In genomic region chr2:49860219-49860962, GRCm38 (mm10) we compare ENCODE assay signal across 21 mouse cellular contexts.
DNase-seq lines count a peak whose midpoint lies in the region; ATAC-seq and TF ChIP-seq lines count a peak whose summit lies in the region.
"Had no signal": no experiment of that assay in that cellular context is flagged by ENCODE, and none has a peak within 500 bp of the region (broad histone marks: within the 10 kb centered on the region; RNA-seq: fewer than 3 reads in every experiment).

No protein-coding gene starts in this region.

- no peaks in the 10 kb centered on the region for H3K27me3 ChIP-seq in kidney, postnatal 0 days (ENCODE audit: insufficient read depth, low read length)
- H3K27me3 ChIP-seq in testis, adult 2 months (ENCODE audit: control insufficient read depth, insufficient read depth, low read length) = no peaks in the 10 kb centered on the region
- H3K27me3 ChIP-seq in intestine, postnatal 0 days (replicated peaks; ENCODE audit: control insufficient read depth, insufficient read depth, low read length) = no peaks in the 10 kb centered on the region
- H3K27me3 ChIP-seq: forebrain, embryonic 12.5 days; hindbrain, embryonic 15.5 days; neural tube, embryonic 13.5 days had no signal

- WGBS in kidney, postnatal 0 days = 34% methylated on average over 11 of the region's 11 CpGs
- WGBS in intestine, postnatal 0 days = 19% methylated on average over 11 of the region's 11 CpGs

- H3K36me3 ChIP-seq in kidney, postnatal 0 days (ENCODE audit: insufficient read depth, low read length) = no peaks in the 10 kb centered on the region
- H3K36me3 ChIP-seq in testis, adult 2 months (ENCODE audit: control insufficient read depth, insufficient read depth, low read length) = no peaks in the 10 kb centered on the region
- H3K36me3 ChIP-seq in intestine, postnatal 0 days (ENCODE audit: control insufficient read depth, insufficient read depth) = no peaks in the 10 kb centered on the region
- H3K36me3 ChIP-seq: forebrain, embryonic 12.5 days; hindbrain, embryonic 15.5 days; neural tube, embryonic 13.5 days had no signal

- TF ChIP-seq CTCF in kidney, postnatal 0 days (IDR thresholded peaks at IDR 0.05; ENCODE audit: low read depth) = no peak
- TF ChIP-seq CTCF in testis, adult 2 months (IDR thresholded peaks at IDR 0.05; ENCODE audit: control insufficient read depth, insufficient read depth, insufficient replicate concordance, low read depth, low read length) = no peak
- TF ChIP-seq CTCF in intestine, postnatal 0 days (IDR thresholded peaks at IDR 0.05; ENCODE audit: low read depth) = no peak

- no peaks in the 10 kb centered on the region for H3K4me1 ChIP-seq in kidney, postnatal 0 days (replicated peaks; ENCODE audit: insufficient read depth, low read length)
- H3K4me1 ChIP-seq in testis, adult 2 months (ENCODE audit: control insufficient read depth, insufficient read depth, low read length) = peaks cover 7% of the 10 kb centered on the region
- H3K4me1 ChIP-seq in intestine, postnatal 0 days (replicated peaks; ENCODE audit: control insufficient read depth, insufficient read depth, low read length) = no peaks in the 10 kb centered on the region
- H3K4me1 ChIP-seq: forebrain, embryonic 12.5 days; megakaryocyte, embryonic 14.5 days had no signal

- ATAC-seq in kidney, postnatal 0 days (replicated peaks; ENCODE audit: low FRiP score, low read depth) = 0 out of 2 replicates have a peak, but pooled peaks have one; percentile 10
- ATAC-seq in intestine, postnatal 0 days = peak; percentile 49; the same call in 1 of the 2 replicates

- no peak for TF ChIP-seq POLR2A in testis, adult 2 months (IDR thresholded peaks at IDR 0.05; ENCODE audit: control insufficient read depth, low read depth, low read length)

- no peak overlapping the region for H3K4me2 ChIP-seq in kidney, postnatal 0 days (ENCODE audit: low read length)
- peak overlapping the region; percentile 49 for H3K4me2 ChIP-seq in intestine, postnatal 0 days (replicated peaks; ENCODE audit: low read depth)
- H3K4me2 ChIP-seq: forebrain, embryonic 12.5 days; hindbrain, embryonic 15.5 days; neural tube, embryonic 13.5 days had no signal

- H3K4me3 ChIP-seq in kidney, postnatal 0 days (replicated peaks; ENCODE audit: low read depth, low read length) = no peak overlapping the region
- H3K4me3 ChIP-seq in testis, adult 2 months (ENCODE audit: control insufficient read depth, low read depth, low read length) = peak overlapping the region; percentile 50
- peak overlapping the region; percentile 24 for H3K4me3 ChIP-seq in intestine, postnatal 0 days (ENCODE audit: low read depth, low read length)
- H3K4me3 ChIP-seq: forebrain, embryonic 12.5 days; gastrocnemius, adult 2 months; hindbrain, embryonic 15.5 days; layer of hippocampus, adult 2 months; megakaryocyte, embryonic 14.5 days; neural tube, embryonic 13.5 days had no signal

- H3K9ac ChIP-seq in kidney, postnatal 0 days (ENCODE audit: low read depth, low read length) = 0 out of 2 replicates have a peak overlapping the region, but pooled peaks have one; percentile 18
- H3K9ac ChIP-seq in intestine, postnatal 0 days (ENCODE audit: low read depth, low read length) = no peak overlapping the region
- H3K9ac ChIP-seq: forebrain, embryonic 12.5 days; hindbrain, embryonic 15.5 days; neural tube, embryonic 13.5 days had no signal

- H3K27ac ChIP-seq in kidney, postnatal 0 days = no peak overlapping the region
- no peak overlapping the region for H3K27ac ChIP-seq in testis, adult 2 months (ENCODE audit: control insufficient read depth, insufficient read depth, low read depth, low read length)
- H3K27ac ChIP-seq in intestine, postnatal 0 days (ENCODE audit: low read depth, low read length) = no peak overlapping the region
- H3K27ac ChIP-seq: forebrain, embryonic 12.5 days; gastrocnemius, adult 2 months; hindbrain, embryonic 15.5 days; layer of hippocampus, adult 2 months; neural tube, embryonic 13.5 days had no signal

- H3K9me3 ChIP-seq in kidney, postnatal 0 days (replicated peaks; ENCODE audit: low read length) = no peaks in the 10 kb centered on the region
- no peaks in the 10 kb centered on the region for H3K9me3 ChIP-seq in intestine, postnatal 0 days (ENCODE audit: control insufficient read depth)
- H3K9me3 ChIP-seq: forebrain, embryonic 12.5 days; hindbrain, embryonic 15.5 days; megakaryocyte, embryonic 14.5 days; neural tube, embryonic 13.5 days had no signal

- no peak for DNase-seq in kidney, postnatal 0 days (ENCODE audit: low spot score)
- DNase-seq in kidney, postnatal 10 days = no peak
- no peak for DNase-seq in testis, postnatal 14 days (ENCODE audit: low spot score)
- DNase-seq in MN1 (ENCODE audit: low spot score) = no peak
- no peak for DNase-seq in adrenal gland, postnatal 10 days
- DNase-seq: adrenal gland, adult 8-10 months; cerebellum, postnatal 10 days; gastrocnemius, adult 2 months; heart, postnatal 4 days; kidney, adult 2 months; layer of hippocampus, postnatal 36 days; liver; midbrain, embryonic 14.5 days; right cerebral cortex, adult 18-20 months had no signal
